Comparison of ENCODE assay signal across 8 mouse cellular contexts in the genomic region with DNA sequence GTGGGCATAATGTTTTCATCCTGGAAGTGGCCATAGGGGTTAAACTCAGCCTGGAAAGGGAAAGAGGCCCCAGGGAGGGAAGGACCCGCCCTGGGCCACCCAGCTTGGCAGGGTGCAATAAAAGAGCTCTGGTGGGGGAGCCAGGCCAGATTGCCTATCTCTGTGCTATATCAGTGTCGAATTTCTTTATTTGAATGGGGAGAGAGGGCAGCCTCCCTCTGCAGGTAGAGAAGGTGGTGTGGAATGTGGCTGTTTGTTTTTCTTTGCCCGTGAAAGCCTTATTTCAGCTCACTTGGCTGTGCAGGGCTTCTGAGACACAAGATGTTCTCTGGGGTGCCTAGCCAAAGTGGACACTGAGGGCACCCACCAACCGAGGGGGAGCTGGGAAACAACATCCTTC. TPM values are rescaled to one million over a fixed set of nuclear protein-coding genes. Genes with fewer than 3 reads are reported as not detected.
DNase-seq lines count a peak whose midpoint lies in the region; ATAC-seq and TF ChIP-seq lines count a peak whose summit lies in the region.

No protein-coding gene starts in this region.

- no peak for ATAC-seq in heart, embryonic 11.5 days (replicated peaks; ENCODE audit: insufficient number of reproducible peaks, low FRiP score, low TSS enrichment)
- ATAC-seq in hindbrain, postnatal 0 days: no peak
- ATAC-seq in lung, embryonic 16.5 days (ENCODE audit: low read depth): peak; percentile 30; the same call in 1 of the 2 replicates
- no peak for ATAC-seq in erythroid progenitor cell, adult 5-6 weeks (replicated peaks; ENCODE audit: low FRiP score, poor library complexity, severe bottlenecking)

- peak overlapping the region; percentile 42 for H3K4me3 ChIP-seq in heart, embryonic 11.5 days (ENCODE audit: low read depth, low read length)
- no peak overlapping the region for H3K4me3 ChIP-seq in bone marrow, adult 2 months (replicated peaks; ENCODE audit: control insufficient read depth, low read depth, low read length)
- no peak overlapping the region for H3K4me3 ChIP-seq in hindbrain, postnatal 0 days (ENCODE audit: low read length)
- peak overlapping the region; percentile 59; the same call in 1 of the 2 replicates for H3K4me3 ChIP-seq in lung, embryonic 16.5 days (ENCODE audit: low read length)

- H3K36me3 ChIP-seq in heart, embryonic 11.5 days (ENCODE audit: control insufficient read depth, insufficient read depth, low read length): no peaks in the 10 kb centered on the region
- H3K36me3 ChIP-seq in hindbrain, postnatal 0 days (ENCODE audit: insufficient read depth, low read length): no peaks in the 10 kb centered on the region
- H3K36me3 ChIP-seq in lung, embryonic 16.5 days (ENCODE audit: control insufficient read depth, insufficient read depth, low read length): no peaks in the 10 kb centered on the region

- H3K27me3 ChIP-seq in heart, embryonic 11.5 days (ENCODE audit: control insufficient read depth, insufficient read depth, low read length): no peaks in the 10 kb centered on the region
- no peaks in the 10 kb centered on the region for H3K27me3 ChIP-seq in hindbrain, postnatal 0 days (ENCODE audit: insufficient read depth, low read length)
- no peaks in the 10 kb centered on the region for H3K27me3 ChIP-seq in lung, embryonic 16.5 days (ENCODE audit: control insufficient read depth, insufficient read depth, low read depth, low read length)

- H3K4me1 ChIP-seq in heart, embryonic 11.5 days (ENCODE audit: control insufficient read depth, insufficient read depth, low read length): peaks cover 70% of the 10 kb centered on the region
- H3K4me1 ChIP-seq in bone marrow, adult 2 months (ENCODE audit: control insufficient read depth, insufficient read depth, low read length): peaks cover 10% of the 10 kb centered on the region
- peaks cover 43% of the 10 kb centered on the region for H3K4me1 ChIP-seq in hindbrain, postnatal 0 days (ENCODE audit: insufficient read depth, low read length)
- peaks cover 69% of the 10 kb centered on the region for H3K4me1 ChIP-seq in lung, embryonic 16.5 days (replicated peaks; ENCODE audit: control insufficient read depth, insufficient read depth, low read length)

- no peak for TF ChIP-seq CTCF in bone marrow, adult 2 months (IDR thresholded peaks at IDR 0.05; ENCODE audit: control insufficient read depth, insufficient read depth, low read length)
- TF ChIP-seq CTCF in hindbrain, postnatal 0 days (IDR thresholded peaks at IDR 0.05; ENCODE audit: low read depth): no peak

- peak overlapping the region; percentile 63 for H3K9ac ChIP-seq in heart, embryonic 11.5 days (ENCODE audit: low read depth, low read length)
- H3K9ac ChIP-seq in hindbrain, postnatal 0 days (replicated peaks; ENCODE audit: low read length): peak overlapping the region; percentile 65; the same call in 1 of the 2 replicates
- H3K9ac ChIP-seq in lung, embryonic 16.5 days (ENCODE audit: low read length): peak overlapping the region; percentile 67

- 1% methylated on average over 4 of the region's 4 CpGs for WGBS in heart, embryonic 11.5 days (ENCODE audit: insufficient replicate concordance)
- WGBS in bone marrow, adult 2 months: 13% methylated on average over 4 of the region's 4 CpGs
- WGBS in hindbrain, postnatal 0 days: 11% methylated on average over 4 of the region's 4 CpGs
- WGBS in lung, embryonic 16.5 days: 2% methylated on average over 4 of the region's 4 CpGs

- H3K4me2 ChIP-seq in heart, embryonic 11.5 days: peak overlapping the region; percentile 69
- peak overlapping the region; percentile 84 for H3K4me2 ChIP-seq in hindbrain, postnatal 0 days (ENCODE audit: low read depth, low read length)
- peak overlapping the region; percentile 87 for H3K4me2 ChIP-seq in lung, embryonic 16.5 days (ENCODE audit: low read depth, low read length)

- peak overlapping the region; percentile 89 for H3K27ac ChIP-seq in heart, embryonic 11.5 days (ENCODE audit: low read depth, low read length)
- H3K27ac ChIP-seq in bone marrow, adult 2 months (ENCODE audit: control insufficient read depth, insufficient read depth, low read depth, low read length, poor library complexity): peak overlapping the region; percentile 62; the same call in 1 of the 2 replicates
- peak overlapping the region; percentile 88 for H3K27ac ChIP-seq in hindbrain, postnatal 0 days
- H3K27ac ChIP-seq in lung, embryonic 16.5 days (ENCODE audit: low read length): peak overlapping the region; percentile 99

- no peak for DNase-seq in heart, adult 8-10 months (ENCODE audit: low spot score)
- DNase-seq in hindbrain, postnatal 0 days (ENCODE audit: low spot score): no peak
- DNase-seq in layer of hippocampus, adult 11-12 months (ENCODE audit: low spot score): no peak
- DNase-seq in cerebellum, adult 9-10 months: no peak

- no peak for TF ChIP-seq POLR2A in bone marrow, adult 2 months (IDR thresholded peaks at IDR 0.05; ENCODE audit: borderline replicate concordance, control insufficient read depth, low read depth, low read length)

- H3K9me3 ChIP-seq in heart, embryonic 11.5 days (replicated peaks; ENCODE audit: control insufficient read depth, low read length): no peaks in the 10 kb centered on the region
- H3K9me3 ChIP-seq in hindbrain, postnatal 0 days (ENCODE audit: low read length): no peaks in the 10 kb centered on the region
- H3K9me3 ChIP-seq in lung, embryonic 16.5 days (ENCODE audit: control insufficient read depth, low read length): no peaks in the 10 kb centered on the region

RNA-seq across cellular contexts. Expression of a gene that starts 8.8 kb away (rescaled TPM):
- polyA plus RNA-seq in heart, embryonic 11.5 days (2014; fragmentation: Nextera tagmentation; extraction: Ambion mirVana): 20.5 and 24.4 TPM in 2 replicates
- 10 to 100 TPM; 20.4 to 25.3 (median 22.5) TPM for total RNA-seq in heart, adult 8-10 months (2022)
- polyA plus RNA-seq in bone marrow, adult 2 months (2011; ENCODE audit: insufficient read depth, insufficient read length, low replicate concordance, missing spikeins): 21.7 and 26.8 TPM in 2 replicates
- 70.0 and 90.2 TPM in 2 replicates for total RNA-seq in hindbrain, postnatal 0 days (2014; rRNA removed)
- polyA plus RNA-seq in hindbrain, postnatal 0 days (2015; fragmentation: Nextera tagmentation; extraction: Ambion mirVana): 20.8 and 24.9 TPM in 2 replicates
- 22.9 and 23.9 TPM in 2 replicates for polyA plus RNA-seq in lung, embryonic 16.5 days (2015; fragmentation: Nextera tagmentation; extraction: Ambion mirVana)
- 5.8 and 7.1 TPM in 2 replicates for total RNA-seq in erythroid progenitor cell, adult 5-6 weeks (2015; ENCODE audit: low replicate concordance)
- total RNA-seq in erythroid progenitor cell, adult 5-6 weeks (2017; ENCODE audit: low replicate concordance): 0.77 and 3.0 TPM in 2 replicates

Comparison
In these comparisons a context has a peak if more than half of its experiments do, and no peak if none do; other contexts are left out.
1. H3K4me3 ChIP-seq: peak in heart, embryonic 11.5 days (single experiment) and lung, embryonic 16.5 days (single experiment); none in bone marrow, adult 2 months (single experiment) and hindbrain, postnatal 0 days (single experiment).
2. Peak in every context shown above with its lines, with median percentiles within 50 percentile points of each other: H3K27ac ChIP-seq, H3K4me2 ChIP-seq and H3K9ac ChIP-seq.